Mouse (Mus musculus): ENCODE results near the gene Rln3.

GRCm38 (mm10) chr8:84076849-84077248 is 32.0 kb upstream of the Rln3 start:
- TF ChIP-seq GATA1 (IDR thresholded peaks at IDR 0.05; ENCODE audit: borderline replicate concordance, low read length) = no peak
- no peak for TF ChIP-seq FLI1 (IDR thresholded peaks at IDR 0.05; ENCODE audit: low read length)

Measured in megakaryocyte, embryonic 14.5 days (primary cell).